Mouse (Mus musculus): Measurements from ENCODE around the gene Gpr4.

Gene Gpr4

DNA sequence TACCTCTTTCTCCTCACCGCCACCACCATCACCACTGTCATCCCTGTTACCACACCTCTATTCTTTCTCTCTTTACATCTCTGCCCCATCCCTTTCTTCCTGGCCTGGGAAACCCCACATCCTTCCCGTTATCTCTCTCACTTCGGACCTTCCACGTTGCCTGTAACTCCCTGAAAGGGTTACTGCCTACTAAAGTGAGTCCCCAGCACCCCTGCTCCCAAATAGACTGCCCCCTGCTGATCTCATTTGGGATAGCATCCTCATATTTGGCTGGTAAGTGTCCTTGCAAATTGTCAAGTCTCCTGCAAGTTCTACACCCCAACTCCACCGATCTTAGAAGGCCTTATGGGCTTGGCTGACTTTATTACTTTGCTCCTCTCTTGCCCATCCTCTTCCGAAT, 15.7 kb upstream of the Gpr4 start:
- no peak for DNase-seq (ENCODE audit: low spot score)

DNA sequence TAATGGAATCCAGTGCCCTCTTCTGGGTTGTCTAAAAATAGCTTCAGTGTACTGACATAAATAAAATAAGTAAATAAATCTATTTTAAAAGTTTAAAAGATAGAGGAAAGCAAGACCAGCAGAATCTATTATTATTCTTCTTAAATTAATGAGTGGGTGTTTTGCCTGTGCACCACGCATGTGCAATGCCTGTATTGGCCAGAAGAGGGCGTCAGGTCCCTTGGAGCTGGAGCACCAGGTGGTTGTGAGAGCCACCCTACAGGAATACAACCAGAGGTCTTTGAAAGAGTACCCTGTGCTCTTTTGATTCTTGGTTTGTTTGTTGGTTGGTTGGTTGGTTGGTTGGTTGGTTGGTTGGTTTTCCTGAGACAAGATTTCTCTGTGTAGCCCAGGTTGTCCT, 14.4 kb upstream of the Gpr4 start:
- no peak for DNase-seq (ENCODE audit: low spot score)

DNA sequence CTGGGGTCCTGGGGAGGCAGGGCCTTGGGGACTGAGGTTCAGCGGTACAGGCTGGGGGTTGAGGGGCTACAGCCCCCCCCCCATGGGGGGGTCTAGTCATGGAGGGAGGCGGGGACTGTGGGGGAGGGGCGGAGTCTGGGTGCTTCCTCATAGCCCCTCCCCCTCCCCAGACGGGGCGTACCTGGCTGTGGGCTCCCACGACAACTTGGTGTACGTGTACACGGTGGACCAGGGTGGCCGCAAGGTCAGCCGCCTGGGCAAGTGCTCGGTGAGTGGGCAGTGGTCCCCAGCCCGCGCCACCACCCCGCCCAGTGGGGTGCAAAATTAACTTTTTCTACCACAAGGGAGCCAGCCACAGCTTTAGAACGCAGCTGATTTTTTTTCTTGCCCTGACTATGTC, 10.7 kb upstream of the Gpr4 start:
- DNase-seq (ENCODE audit: low spot score), result no peak

DNA sequence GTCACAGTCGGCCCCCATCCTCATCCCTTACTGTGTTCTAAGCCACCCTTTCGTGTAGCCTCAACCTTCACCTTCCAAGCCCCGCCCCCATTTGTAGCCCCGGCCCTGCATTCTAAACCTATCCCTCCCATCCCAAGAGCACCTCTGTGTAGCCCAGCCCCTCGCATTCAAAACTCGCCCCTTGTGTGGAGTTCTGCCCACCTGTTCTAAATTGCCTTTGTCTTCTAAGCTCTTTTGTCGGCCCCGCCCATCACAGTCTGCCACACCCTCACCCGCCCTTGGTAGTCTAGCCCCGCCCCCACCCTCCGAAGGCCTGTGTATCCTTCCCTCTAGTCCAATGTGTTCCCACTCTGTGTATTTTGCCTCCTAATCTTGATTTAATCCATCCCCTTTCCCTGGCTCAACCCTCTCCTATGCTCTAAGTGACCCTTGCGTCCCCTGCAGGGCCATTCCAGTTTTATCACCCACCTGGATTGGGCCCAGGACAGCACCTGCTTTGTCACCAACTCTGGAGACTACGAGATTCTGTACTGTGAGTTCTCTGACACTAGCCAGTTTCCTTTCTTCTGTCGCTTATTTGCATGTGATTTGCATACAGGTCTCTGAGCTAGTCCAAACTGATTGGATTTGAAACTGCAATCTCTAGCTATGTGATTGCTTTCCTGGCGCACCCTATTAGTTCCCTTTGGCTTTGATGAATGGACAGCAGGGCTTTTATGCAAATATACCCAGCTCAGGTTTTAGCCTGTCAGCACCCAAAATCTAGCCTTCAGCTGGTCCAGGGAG, 10.1 kb upstream of the Gpr4 start:
- no peak for DNase-seq (ENCODE audit: low spot score)

DNA sequence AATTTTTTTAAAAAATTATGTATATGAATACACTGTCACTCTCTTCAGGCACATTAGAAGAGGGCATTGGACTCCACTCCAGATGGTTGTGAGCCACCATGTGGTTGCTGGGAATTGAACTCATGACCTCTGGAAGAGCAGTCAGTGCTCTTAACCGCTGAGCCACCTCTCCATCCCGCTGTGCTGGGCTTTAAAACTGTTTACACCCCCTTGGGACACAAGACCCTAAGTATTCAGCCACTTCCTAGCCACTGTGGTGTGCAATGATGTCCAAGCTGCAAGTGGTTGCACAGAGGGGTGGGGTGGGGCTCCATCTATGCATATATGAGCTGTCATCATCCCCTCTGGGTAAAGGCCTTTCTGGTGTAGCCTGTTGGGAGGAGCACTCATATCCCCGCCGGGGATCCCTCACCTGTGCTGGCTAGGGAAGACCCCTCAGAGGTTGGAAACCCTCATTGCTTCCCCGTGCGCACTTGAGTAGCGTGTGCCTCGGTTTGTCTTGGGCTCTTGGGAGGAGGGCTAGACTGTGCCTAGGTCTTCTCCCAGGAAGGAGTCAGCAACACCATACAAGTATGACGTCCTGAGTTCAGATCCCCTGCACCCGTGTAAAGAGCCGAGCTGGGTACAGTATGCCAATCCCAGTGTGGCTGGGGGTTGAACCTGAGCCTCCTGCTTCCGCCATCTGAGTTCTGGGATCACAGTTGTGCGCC, 4.0 kb upstream of the Gpr4 start:
- DNase-seq (ENCODE audit: low spot score), result no peak

DNA sequence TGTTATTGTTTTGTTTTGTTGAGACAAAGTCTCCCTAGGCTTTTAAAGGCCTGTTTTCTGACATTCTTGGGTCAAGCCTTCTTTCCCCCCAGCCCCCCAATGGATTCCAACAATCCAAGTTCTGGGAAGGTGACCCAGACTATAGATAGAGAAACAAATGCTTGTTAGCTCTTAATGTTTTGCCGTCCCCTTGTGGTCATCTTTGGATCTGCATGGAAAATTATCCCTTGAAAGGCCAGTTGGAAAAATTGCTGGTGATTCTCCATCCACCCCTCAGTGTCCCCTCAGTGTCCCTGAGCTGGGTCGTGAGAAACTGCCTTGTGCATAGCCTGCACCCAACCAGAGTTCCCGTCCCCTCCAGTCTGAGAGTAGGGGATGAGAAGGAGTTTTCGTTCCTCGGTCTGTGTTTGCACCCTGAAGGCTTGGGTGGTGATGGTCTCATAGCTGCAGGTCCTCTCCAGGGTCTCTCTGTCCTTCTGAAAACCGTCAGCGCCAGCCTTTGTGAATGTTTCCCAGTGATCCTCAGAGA, 3.3 kb upstream of the Gpr4 start:
- peak; percentile 66 for DNase-seq (ENCODE audit: low spot score)

DNA sequence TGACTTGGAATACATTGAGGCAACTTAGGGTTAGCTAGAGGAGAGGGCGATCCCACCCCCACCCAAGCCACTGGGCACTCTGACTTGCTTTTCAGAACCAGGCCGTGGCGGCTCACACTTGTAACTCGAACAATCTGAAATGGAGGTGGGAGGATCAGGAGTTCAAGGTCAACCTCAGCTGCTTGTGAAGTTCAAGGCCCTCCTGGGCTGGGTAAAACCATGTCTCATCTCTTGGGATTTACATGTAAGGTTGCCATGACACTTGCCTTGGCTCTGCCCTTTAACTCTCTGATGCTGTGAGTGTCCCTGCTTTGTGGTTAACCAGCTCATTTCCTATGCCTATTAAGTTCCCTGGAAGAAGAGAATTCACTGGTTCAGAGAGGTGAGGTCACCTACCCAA, 2.8 kb upstream of the Gpr4 start:
- DNase-seq (ENCODE audit: low spot score), result no peak

DNA sequence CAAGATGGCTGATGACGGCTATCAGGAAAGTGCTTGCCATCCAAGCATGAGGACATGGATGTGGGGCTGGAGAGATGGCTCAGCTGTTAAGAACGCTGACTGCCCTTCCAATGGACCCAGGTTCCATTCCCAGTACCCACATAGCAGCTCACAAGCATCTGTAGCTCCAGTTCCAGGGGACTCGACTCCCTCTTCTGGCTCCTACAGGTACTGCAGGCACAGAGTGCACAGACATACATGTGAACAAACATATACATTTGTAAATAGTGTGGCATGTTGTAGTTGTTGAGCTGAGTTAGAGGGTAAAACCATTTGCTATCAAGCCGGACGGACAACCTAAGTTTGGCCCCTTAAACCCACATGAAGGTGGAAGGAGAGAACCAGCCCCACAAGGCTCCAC, 2.3 kb upstream of the Gpr4 start:
- no peak for DNase-seq (ENCODE audit: low spot score)

DNA sequence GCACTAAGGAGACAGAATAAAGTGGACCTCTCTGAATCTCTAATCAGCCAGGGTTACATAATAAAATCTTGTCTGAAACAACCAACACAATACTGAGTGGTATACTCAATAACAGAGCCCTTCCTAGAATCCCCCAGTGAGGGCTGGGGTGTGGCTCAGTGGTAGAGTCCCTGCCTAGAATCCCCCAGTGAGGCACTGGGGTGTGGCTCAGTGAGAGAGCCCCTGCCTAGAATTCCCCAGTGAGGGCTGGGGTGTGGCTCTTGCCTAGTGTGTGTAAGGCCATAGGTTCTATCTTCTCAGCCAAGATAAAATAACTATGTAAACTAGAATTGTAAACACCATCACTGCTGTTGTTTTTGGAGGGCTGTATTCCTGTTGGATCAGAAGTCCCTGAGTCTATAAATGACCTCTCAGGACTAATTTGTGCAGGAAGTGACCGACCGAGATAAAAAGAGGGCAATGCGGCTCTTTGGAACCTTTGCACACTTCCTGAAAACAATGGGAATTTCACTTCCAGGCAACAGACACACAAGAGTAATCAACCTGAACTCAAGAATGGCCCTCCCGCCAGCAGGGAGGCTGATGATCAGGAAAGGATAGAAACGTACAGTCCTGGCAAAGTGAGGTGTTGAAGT, 1.2 kb upstream of the Gpr4 start:
- no peak for DNase-seq (ENCODE audit: low spot score)

DNA sequence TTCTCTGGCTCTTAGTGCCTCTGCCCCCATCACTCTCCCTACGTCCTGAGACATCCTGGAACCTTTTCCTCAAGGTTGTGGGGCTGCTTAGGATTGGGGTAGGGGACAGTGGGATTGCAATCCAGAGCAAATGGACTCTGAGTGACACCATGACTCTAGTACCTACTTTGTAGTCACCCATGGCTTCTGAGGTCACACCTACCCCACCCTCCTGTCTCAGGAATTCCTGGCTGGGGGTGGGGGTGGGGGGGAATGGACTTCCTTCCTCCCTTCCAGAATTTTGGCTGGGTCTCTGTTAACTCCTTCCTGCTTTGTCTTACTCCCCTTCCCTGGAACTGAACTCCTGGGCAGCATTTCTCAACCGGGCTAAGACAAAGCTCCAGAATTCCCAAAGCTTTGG, 1.0 kb downstream of the Gpr4 start:
- DNase-seq (ENCODE audit: low spot score), result no peak

DNA sequence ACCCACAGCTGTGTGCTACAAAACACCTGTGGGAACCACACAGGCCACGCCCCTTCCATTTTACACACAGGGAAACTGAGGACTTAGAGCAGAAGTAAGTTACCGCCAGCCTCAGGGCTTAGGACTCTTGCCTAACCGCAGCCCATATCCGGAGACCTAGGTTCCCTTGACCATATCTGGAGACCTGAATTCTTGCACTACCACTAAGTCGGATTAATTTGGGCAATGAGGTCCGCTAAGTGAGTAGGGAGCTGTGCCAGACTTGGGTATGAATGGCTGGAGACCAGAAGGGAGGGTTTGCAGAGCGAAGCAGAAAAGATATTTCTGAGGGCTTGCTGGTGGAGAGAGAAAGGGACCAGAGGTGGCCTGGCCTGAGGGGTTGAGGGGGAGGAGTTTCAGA, 2.0 kb downstream of the Gpr4 start:
- DNase-seq (ENCODE audit: low spot score), result no peak

DNA sequence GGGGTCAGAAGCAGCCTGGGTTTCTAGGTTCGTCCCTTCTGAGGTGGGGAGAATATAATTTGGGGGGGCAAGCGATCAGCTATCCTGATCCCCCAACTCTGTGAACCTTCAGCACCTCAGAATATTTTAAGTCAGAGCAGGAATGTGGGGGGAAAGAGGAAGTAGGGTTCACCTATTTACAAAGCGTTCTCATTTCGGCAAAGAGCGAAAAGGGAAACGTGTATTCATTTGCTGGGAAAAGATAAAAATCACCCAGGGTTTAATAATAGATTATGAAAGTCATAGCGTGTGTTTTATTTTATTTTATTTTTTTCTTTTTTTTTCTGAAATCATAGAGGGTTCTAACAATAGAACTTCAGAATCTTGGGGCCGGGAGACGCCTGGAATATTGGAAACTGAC, 2.6 kb downstream of the Gpr4 start:
- no peak for DNase-seq (ENCODE audit: low spot score)

DNA sequence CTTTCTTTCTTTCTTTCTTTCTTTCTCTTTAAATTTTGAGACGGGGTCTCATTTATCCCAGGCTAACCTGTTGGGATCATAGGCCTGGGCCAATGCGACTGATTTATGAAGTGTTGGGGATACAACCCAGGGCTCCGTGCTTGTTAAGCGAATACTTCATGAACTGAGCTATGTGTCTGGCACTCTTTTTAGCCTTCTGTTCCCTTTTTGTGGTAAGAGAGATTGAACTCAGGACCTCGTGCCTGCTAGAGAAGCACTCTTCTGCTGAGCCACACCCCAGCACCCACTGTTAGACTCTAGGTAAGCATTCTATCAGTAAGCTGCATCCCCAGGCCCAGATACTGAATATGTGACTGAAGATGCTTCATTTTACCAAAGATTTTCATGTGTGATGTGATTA, 5.2 kb downstream of the Gpr4 start:
- DNase-seq (ENCODE audit: low spot score), result no peak

DNA sequence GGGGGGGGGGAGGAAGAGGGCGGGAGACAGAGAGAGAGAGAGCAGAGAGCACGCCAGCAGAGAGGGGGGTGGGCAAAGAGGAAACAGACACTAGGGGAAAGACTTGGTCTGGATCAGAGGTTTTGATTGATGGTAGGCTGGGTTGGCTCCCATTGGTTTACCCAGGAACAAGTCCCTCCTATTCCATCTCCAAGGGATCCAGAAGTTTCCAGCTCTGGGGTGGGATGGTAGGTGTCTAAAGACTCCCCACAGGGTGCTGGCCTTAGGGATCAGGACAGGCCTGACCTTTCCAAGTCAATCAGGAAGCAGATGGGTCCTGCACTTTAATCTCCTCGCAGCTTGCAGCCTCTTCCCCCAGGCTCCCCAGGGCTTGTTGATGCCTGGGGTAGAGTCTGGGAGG, 5.6 kb downstream of the Gpr4 start:
- no peak for DNase-seq (ENCODE audit: low spot score)

DNA sequence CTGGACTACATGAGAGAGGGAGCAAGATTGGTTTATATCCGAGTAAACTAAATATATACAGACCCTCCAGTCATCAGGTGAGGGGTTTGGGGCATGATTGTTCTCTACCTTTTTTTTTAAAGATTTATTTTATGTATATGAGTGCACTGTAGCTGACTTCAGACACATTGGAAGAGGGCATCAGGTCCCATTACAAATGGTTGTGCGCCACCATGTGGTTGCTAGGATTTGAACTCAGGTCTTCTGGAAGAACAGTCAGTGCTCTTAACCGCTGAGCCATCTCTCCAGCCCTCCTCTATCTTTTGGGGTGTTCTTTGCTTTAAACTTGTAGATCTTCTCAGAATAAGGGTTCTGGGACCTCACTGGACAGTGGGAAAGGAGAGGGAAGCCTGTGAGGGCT, 7.7 kb downstream of the Gpr4 start:
- no peak for DNase-seq (ENCODE audit: low spot score)

DNA sequence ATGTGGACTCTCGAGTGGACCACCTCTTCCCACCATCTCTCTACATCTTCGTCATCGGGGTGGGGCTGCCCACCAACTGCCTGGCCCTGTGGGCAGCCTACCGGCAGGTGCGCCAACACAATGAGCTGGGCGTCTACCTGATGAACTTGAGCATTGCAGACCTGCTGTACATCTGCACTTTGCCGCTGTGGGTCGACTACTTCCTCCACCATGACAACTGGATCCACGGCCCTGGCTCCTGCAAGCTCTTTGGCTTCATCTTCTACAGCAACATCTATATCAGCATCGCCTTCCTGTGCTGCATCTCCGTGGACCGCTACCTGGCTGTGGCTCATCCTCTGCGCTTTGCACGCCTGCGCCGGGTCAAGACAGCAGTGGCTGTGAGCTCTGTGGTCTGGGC, 9.9 kb downstream of the Gpr4 start:
- no peak for DNase-seq (ENCODE audit: low spot score)

DNA sequence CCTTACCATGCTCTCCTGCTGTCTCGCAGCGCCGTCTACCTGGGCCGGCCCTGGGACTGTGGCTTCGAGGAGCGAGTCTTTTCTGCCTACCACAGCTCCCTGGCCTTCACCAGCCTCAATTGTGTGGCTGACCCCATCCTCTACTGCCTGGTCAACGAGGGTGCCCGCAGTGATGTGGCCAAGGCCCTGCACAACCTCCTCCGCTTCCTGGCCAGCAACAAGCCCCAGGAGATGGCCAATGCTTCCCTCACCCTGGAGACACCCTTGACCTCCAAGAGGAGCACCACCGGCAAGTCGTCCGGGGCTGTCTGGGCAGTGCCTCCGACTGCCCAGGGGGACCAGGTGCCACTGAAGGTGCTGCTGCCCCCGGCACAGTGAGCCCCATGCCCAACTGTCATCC, 10.5 kb downstream of the Gpr4 start:
- no peak for DNase-seq (ENCODE audit: low spot score)

DNA sequence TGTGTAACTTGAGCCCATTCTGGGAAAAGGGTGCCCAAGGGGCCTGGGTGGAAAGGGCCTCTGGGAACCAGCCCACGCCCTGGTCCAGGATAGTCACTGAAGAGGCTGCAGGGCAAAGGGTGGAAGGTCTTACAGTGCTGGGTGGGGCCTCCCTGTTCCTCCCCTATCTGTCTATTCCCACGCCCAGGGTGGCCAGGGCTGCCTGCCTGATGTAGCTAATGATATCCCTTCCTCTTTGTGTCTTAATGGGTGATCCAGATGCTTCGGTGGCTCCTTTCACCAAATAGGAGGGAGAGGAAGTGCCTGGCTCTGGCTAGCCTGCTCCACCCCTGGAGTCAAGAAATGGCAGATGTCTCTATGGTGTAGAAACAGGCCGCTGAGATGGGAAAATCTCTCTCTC, 12.6 kb downstream of the Gpr4 start:
- no peak for DNase-seq (ENCODE audit: low spot score)

DNA sequence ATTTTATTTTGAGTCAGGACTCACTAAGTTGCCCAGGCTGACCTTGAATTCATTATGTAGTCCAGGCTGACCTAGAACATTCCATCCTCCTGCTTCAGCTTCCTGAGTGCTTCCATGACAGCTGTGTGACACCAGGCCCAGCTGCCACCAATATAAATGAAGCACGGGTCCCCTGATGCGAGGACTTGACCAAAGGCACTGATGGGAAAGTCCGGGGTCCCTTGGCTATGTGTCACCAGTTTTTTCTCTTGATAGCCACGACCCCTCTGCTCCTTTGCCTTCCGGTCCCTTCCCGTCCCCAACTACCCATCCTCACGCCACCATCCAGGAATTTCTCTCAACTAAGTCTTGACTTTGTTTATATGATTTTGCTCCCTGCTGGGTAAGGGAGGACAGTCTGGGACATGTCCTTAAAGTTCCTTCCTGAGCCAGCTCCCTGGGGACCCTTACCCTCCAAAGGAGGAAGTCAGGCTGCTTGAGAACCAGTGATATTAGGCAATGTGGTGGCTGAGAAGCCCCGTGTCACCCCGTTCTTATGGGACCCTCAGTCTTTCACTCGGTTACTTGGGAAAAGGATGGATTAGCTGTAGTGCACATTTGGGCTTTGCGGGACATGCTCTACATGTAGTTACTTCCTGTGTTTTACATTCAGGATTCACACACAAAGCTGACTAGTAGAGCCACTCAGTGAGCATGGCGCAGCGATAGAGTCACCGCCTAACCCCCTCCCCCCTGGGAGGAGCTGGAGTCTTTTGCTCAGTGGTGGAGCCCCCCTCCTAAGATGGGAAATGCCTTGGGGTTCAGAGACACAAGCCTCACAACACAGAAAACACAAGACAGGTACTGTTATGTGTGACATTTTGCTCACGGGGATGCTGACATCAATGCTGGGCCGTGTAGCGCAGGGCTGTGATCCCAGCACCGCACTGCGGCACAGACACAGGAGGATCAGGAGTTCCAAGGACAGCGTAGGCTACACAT, 14.8 kb downstream of the Gpr4 start:
- peak; percentile 55 for DNase-seq (ENCODE audit: low spot score)

DNA sequence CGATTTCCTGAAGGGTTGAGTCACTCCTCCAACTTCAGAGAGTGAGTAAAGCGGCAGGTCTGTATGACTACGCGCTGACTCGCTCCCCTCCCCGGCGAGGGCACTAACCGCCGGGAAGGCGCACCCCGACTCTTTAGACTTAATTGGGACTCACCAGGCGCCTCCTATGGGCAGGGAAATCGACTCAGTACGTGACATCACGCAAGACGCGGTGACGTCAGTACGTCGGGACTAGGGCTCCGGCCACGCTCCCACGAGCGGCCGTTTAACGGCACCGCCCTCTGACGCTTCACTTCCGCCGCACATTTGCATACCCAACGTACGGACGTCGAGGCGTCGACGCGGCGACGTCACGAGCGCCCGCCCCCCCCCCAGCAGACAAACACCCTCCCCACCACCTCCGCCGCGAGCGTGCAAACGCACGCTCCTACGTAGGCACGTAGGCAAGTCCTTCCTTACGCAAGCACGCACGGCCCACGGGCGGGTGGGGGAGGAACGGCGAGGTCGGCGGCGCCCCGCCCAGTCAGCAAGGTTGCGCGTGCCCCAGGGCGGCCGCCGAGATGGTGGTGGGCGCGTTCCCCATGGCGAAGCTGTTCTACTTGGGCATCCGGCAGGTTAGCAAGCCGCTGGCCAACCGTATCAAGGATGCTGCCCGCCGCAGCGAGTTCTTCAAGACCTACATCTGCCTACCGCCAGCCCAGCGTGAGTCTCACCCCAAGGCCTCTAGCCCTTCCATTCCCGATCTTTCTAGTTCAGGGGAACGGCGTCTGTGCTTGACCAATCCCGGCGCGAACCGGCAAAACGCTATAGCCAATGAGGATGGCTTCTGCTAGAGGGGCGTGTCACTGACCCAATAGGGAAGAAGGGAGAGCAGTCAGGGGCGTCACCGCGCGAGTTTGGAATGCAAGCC, 15.8 kb downstream of the Gpr4 start, which contains the start of gene Opa3:
TSS of gene Opa3 (plus strand) at position 452 of the 910 bp plus-strand sequence.
- DNase-seq (ENCODE audit: low spot score), result peak; percentile 100

DNA sequence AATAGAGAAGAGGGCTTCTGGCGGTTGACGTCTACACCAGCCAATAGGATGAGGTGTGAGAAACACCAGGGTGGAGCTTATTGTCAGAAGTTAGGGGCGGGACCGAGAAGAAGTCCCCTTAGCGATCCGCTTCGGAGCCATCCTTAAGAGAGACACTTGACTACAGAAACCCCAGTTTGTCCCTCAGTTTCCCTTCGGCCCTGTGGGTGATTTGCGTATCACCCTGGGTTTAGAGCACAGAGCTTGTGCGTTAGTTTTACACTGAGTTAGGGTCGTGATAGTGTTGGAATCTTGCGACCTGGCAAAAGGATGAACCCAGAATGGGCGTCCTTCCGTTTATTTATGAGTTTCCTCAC, 16.4 kb downstream of the Gpr4 start:
- DNase-seq (ENCODE audit: low spot score), result no peak
